Mouse (Mus musculus): ENCODE results near the gene Bfsp2. TPM values are rescaled to one million over a fixed set of nuclear protein-coding genes. Genes with fewer than 3 reads are reported as not detected.

The Bfsp2 gene
- total RNA-seq, 1 experiment: not detected

DNA sequence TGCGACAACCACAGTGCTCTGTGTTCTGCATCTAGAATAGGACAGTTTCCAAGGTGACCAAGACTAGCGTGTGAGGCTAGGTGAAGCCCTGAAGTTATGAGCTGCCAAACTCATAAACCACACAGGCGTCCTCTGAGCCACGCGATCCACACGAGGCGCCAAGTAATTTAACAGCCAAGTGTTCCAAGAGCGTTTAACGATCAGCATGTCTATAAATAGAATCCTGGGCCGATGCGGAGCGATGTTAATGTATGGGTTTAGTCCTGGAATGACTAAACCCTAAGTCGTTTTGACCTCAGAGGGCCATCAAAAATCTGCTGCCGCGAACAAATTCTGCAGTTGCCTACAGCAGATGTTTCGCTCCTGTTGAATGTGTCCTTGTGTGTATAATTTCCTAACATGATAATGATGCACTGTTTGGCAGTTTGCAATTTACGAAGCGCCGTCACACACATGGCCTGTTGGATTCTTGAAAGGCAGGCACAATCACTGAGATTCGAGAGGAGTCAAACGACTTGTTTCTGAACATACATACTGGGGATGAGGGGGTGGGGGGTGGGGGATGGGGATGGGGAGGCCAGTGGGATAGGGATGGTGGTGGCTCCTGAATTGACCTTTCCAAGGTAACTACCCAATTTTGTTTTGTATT is 81.6 kb downstream of the Bfsp2 start:
- no peaks in the 10 kb centered on the region for H3K4me1 ChIP-seq (ENCODE audit: control insufficient read depth in 2 of 2, insufficient read depth in 2 of 2, low read length in 2 of 2, poor library complexity in 1 of 2)
- no peak overlapping the region for H3K27ac ChIP-seq (ENCODE audit: insufficient read depth, low read depth, low read length, poor library complexity, severe bottlenecking)
- no peak overlapping the region for H3K9ac ChIP-seq (ENCODE audit: insufficient read depth, low read depth, low read length, poor library complexity, severe bottlenecking)
- H3K36me3 ChIP-seq (ENCODE audit: control insufficient read depth, insufficient read depth, low read length, poor library complexity, severe bottlenecking): no peaks in the 10 kb centered on the region
- no peaks in the 10 kb centered on the region for H3K9me3 ChIP-seq (ENCODE audit: control insufficient read depth, insufficient read depth, low read depth, low read length)
- TF ChIP-seq MAFK (IDR thresholded peaks at IDR 0.05; ENCODE audit: insufficient read depth, low read depth, low read length) (no peak), CHD2 (IDR thresholded peaks at IDR 0.05; ENCODE audit: low read depth, low read length) (no peak), ZC3H11A (IDR thresholded peaks at IDR 0.05; ENCODE audit: borderline replicate concordance, low read depth, low read length) (no peak), HCFC1 (IDR thresholded peaks at IDR 0.05; ENCODE audit: borderline replicate concordance, insufficient read depth, low read length) (no peak), ZNF384 (IDR thresholded peaks at IDR 0.05; ENCODE audit: low read depth, low read length) (no peak)
- H3K4me3 ChIP-seq (ENCODE audit: insufficient read depth in 1 of 2, low read depth in 1 of 2, low read length in 2 of 2, poor library complexity in 1 of 2, severe bottlenecking in 1 of 2): no peak overlapping the region
- no peak for DNase-seq (ENCODE audit: low read depth, low spot score)
- in situ Hi-C loops (cut with MboI; ENCODE audit: low sequenced_read_pairs in 2 of 2, unreplicated experiment in 2 of 2): no loop called here

DNA sequence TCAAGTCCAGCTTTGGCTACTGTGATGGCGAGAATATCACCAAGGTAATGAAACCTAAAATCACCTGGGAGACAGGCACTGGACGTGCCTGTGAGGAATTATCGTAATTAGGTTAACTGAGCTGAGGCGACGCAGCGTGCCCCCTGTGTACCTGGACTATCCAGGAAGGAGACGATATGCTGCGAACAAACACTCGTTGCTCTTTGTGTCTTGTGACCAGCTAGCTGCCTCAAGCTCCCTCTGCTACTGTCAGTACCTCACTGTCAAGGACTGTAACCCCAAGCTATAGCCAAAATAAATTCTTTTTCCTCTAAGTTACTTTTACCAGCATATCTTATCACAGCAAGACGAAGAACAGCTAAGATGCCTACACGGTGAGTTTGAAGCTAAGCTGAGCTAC is 87.0 kb downstream of the Bfsp2 start:
- H3K27ac ChIP-seq (ENCODE audit: insufficient read depth, low read depth, low read length, poor library complexity, severe bottlenecking): no peak overlapping the region
- no peak overlapping the region for H3K9ac ChIP-seq (ENCODE audit: insufficient read depth, low read depth, low read length, poor library complexity, severe bottlenecking)
- DNase-seq (ENCODE audit: low read depth, low spot score): no peak
- TF ChIP-seq HCFC1 (IDR thresholded peaks at IDR 0.05; ENCODE audit: borderline replicate concordance, insufficient read depth, low read length) (no peak), ZNF384 (IDR thresholded peaks at IDR 0.05; ENCODE audit: low read depth, low read length) (no peak), MAFK (IDR thresholded peaks at IDR 0.05; ENCODE audit: insufficient read depth, low read depth, low read length) (no peak), CHD2 (IDR thresholded peaks at IDR 0.05; ENCODE audit: low read depth, low read length) (no peak), ZC3H11A (IDR thresholded peaks at IDR 0.05; ENCODE audit: borderline replicate concordance, low read depth, low read length) (no peak)
- H3K36me3 ChIP-seq (ENCODE audit: control insufficient read depth, insufficient read depth, low read length, poor library complexity, severe bottlenecking): no peaks in the 10 kb centered on the region
- H3K4me1 ChIP-seq (ENCODE audit: control insufficient read depth in 2 of 2, insufficient read depth in 2 of 2, low read length in 2 of 2, poor library complexity in 1 of 2): peaks cover 0 to 6% of the 10 kb centered on the region in 2 experiments; a peak in 1 of 4 replicates
- in situ Hi-C loops (cut with MboI; ENCODE audit: low sequenced_read_pairs in 2 of 2, unreplicated experiment in 2 of 2): no loop called here
- H3K9me3 ChIP-seq (ENCODE audit: control insufficient read depth, insufficient read depth, low read depth, low read length): no peaks in the 10 kb centered on the region
- H3K4me3 ChIP-seq (ENCODE audit: insufficient read depth in 1 of 2, low read depth in 1 of 2, low read length in 2 of 2, poor library complexity in 1 of 2, severe bottlenecking in 1 of 2): no peak overlapping the region

DNA sequence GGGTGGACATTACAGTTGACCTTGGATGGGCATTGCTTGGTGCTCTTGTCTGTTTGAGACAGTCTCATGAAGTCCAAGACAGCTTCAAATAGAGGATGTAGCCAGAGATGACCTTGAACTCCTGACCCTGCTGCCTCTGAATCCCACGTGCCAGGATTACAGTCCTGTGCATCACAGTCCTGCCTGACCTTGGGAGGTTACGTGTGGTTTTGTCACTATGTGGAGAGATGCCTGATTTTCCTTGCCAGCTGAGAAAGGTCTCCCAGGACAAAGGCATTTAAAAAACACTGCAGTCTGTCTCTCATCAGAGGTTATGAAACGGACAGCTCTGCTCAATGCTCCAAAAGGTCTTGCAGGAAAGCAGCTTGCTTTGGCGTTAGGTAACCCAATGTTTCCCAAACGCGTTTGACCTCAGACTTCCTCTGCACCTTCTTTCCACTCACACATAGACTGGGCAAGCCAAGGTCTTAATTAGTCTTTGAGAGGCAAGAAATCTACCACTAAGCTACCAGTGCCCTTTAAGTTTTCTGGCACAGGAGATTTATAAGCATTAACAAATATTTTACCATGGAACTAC is 88.3 kb downstream of the Bfsp2 start:
- Histone ChIP-seq H3K9me3 (ENCODE audit: control insufficient read depth, insufficient read depth, low read depth, low read length) (no peaks in the 10 kb centered on the region), H3K27ac (ENCODE audit: insufficient read depth, low read depth, low read length, poor library complexity, severe bottlenecking) (no peak overlapping the region), H3K9ac (ENCODE audit: insufficient read depth, low read depth, low read length, poor library complexity, severe bottlenecking) (no peak overlapping the region), H3K36me3 (ENCODE audit: control insufficient read depth, insufficient read depth, low read length, poor library complexity, severe bottlenecking) (no peaks in the 10 kb centered on the region), H3K4me3 (ENCODE audit: insufficient read depth in 1 of 2, low read depth in 1 of 2, low read length in 2 of 2, poor library complexity in 1 of 2, severe bottlenecking in 1 of 2) (no peak overlapping the region), H3K4me1 (ENCODE audit: control insufficient read depth in 2 of 2, insufficient read depth in 2 of 2, low read length in 2 of 2, poor library complexity in 1 of 2) (peaks cover 0 to 9% of the 10 kb centered on the region in 2 experiments; a peak in 3 of 4 replicates)
- in situ Hi-C loops (cut with MboI; ENCODE audit: low sequenced_read_pairs in 2 of 2, unreplicated experiment in 2 of 2): no loop called here
- no peak for DNase-seq (ENCODE audit: low read depth, low spot score)
- TF ChIP-seq CHD2 (IDR thresholded peaks at IDR 0.05; ENCODE audit: low read depth, low read length): no peak

GRCm38 (mm10) chr9:103389261-103389660 is 91.0 kb downstream of the Bfsp2 start:
- Histone ChIP-seq H3K27ac (ENCODE audit: insufficient read depth, low read depth, low read length, poor library complexity, severe bottlenecking) (no peak overlapping the region), H3K9ac (ENCODE audit: insufficient read depth, low read depth, low read length, poor library complexity, severe bottlenecking) (no peak overlapping the region), H3K4me1 (ENCODE audit: control insufficient read depth in 2 of 2, insufficient read depth in 2 of 2, low read length in 2 of 2, poor library complexity in 1 of 2) (peaks cover 0 to 9% of the 10 kb centered on the region in 2 experiments; a peak in 3 of 4 replicates), H3K4me3 (ENCODE audit: insufficient read depth in 1 of 2, low read depth in 1 of 2, low read length in 2 of 2, poor library complexity in 1 of 2, severe bottlenecking in 1 of 2) (no peak overlapping the region), H3K9me3 (ENCODE audit: control insufficient read depth, insufficient read depth, low read depth, low read length) (no peaks in the 10 kb centered on the region), H3K36me3 (ENCODE audit: control insufficient read depth, insufficient read depth, low read length, poor library complexity, severe bottlenecking) (no peaks in the 10 kb centered on the region)
- TF ChIP-seq ZC3H11A (IDR thresholded peaks at IDR 0.05; ENCODE audit: borderline replicate concordance, low read depth, low read length): no peak
- TF ChIP-seq CHD2 (IDR thresholded peaks at IDR 0.05; ENCODE audit: low read depth, low read length): no peak
- TF ChIP-seq ZNF384 (IDR thresholded peaks at IDR 0.05; ENCODE audit: low read depth, low read length): no peak
- no peak for TF ChIP-seq MAFK (IDR thresholded peaks at IDR 0.05; ENCODE audit: insufficient read depth, low read depth, low read length)
- TF ChIP-seq HCFC1 (IDR thresholded peaks at IDR 0.05; ENCODE audit: borderline replicate concordance, insufficient read depth, low read length): no peak
- no peak for DNase-seq (ENCODE audit: low read depth, low spot score)
- in situ Hi-C loops (cut with MboI; ENCODE audit: low sequenced_read_pairs in 2 of 2, unreplicated experiment in 2 of 2): no loop called here

Data from ES-E14 (cell line).